Mouse (Mus musculus) cortical plate, adult 2 months (tissue): ENCODE results near the gene Pcgf3.

Experiments
- CTCF ChIP-seq: fragments of 200-500 bp; IDR thresholded peaks from 2 replicates; pipeline ENCODE4 v1.5.1; 2011; ENCODE audit warnings: mild to moderate bottlenecking, control low read depth, low read length; ENCODE audit not compliant: insufficient read depth; ENCODE audit errors: extremely low read depth
- POLR2A ChIP-seq: fragments of 200-500 bp; IDR thresholded peaks from 2 replicates; pipeline ENCODE4 v1.6.1; 2011; ENCODE audit warnings: mild to moderate bottlenecking, low read length, control low read depth; ENCODE audit not compliant: insufficient read depth; ENCODE audit errors: extremely low read depth

DNA sequence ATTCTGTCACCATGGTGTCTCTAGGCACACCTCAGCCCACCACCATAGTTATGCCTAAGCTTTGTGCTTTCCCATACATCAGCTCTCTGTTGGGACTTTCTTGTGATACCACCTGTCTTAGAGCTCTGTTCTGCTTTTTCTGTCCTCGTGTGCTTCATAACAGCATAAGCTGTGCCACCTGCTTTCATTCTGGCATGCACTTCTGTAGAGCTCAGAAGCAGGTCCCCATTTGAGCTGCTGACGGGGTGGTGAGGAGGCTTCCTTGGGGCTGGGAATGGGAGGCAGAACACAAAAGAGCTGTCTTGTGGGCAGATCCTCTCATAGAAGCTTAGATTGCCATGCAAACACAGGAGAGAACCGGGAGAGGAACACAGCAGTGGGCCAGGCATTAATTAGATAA is 14.9 kb downstream of the Pcgf3 start:
- TF ChIP-seq CTCF (no peak), POLR2A (no peak)
